Mouse (Mus musculus): ENCODE data around the gene Prss33.
"Not testable (repeated sequence)": the region's sequence is repeated elsewhere in the genome, so short reads cannot be mapped to it uniquely, and the experiment has no call there.

Gene Prss33

DNA sequence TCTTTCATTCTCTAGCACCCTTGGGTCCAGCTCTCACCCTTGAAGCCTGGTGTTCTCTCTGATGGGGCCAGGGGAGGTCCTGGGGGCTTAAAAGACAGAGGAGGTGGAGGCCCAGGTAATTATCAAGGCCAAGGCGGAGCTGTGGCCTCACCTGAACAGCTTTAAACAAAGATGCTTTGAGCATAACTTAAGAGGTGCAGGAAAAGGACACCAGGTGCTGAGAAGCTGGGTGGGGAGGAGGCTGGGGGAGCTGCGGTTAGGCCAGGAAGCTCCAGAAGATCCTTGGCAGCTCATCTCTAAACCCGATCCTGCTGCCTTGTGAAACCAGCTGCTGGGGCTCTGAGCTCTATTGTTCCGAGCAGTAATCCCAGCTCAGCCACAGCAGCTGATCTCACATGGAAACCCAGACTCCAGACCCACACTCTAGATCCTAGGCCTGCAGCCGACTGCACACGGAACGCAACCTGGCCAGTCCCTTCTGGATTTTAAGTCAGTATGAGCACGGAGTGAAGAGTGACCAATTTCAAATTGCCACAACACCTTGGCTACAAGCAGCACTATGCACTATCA, at the start of gene Prss33:
TSS of gene Prss33 (minus strand) at position 51 of the 570 bp plus-strand sequence.
- no peak for DNase-seq

DNA sequence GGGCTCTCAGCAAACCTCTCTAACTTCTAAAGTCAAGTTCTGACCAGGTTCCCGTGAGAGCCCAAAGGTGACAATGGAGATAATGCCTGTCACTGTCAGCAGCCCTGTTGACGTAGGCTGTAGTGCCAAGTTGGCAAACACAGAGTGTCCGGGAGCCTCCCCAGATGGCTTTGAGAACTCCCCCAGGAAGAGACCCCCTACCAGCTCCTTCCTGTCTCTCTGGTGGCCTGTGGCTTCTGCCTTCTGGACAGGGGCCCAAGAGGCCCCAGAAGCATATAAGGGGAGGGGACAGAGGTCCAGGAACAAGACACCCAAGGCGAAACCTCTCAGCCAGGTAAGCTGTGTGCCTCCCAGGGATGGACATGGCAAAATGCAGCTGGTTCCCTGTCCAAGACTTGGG, 44.7 kb upstream of the Prss33 start, which contains the start of the genes Dcpp1 and Dcpp2:
TSS of gene Dcpp1 (plus strand) at position 301 of the 400 bp plus-strand sequence.
TSS of gene Dcpp2 (plus strand) at position 305 of the 400 bp plus-strand sequence.
- not testable (repeated sequence) for DNase-seq

DNA sequence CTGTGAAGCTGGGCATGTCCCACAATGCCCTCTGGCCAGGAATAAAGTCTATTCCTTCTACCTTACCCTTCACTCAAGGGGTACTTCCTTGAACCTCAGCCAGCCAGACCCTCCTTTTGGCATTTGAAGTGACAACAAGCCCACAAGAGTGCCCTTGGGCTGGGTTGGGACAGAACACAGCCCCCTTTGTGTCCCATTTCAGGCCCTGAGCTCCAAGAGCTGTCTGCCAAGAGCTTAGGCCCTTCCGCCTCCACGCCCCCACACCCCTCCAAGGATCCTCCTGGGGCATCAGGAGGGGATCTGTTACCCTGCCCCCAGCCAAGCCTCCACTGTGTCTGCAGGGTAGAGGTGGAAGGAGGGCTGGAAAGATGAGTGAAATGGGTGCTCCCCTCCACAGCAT, 41.3 kb upstream of the Prss33 start:
- no peak for DNase-seq

DNA sequence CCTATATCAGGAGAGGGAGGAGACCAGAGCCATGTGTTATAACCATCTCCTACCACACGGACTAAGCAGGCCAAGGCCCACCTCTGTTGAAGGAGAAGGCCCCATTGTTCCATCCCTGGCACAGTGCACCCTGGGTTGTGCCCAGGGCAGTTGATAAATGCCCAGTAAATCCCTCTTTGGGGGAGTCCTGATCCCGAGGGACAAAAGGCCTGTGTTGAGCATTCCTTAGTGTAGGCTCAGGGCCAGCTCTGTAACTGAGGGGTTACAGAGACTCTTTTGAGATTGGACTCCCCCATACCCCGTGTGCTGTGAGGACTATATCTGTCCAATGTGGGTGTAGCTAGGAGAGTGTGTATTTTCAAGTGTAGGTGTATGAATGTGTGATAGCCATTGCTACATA, 40.9 kb upstream of the Prss33 start:
- DNase-seq = peak; percentile 44

DNA sequence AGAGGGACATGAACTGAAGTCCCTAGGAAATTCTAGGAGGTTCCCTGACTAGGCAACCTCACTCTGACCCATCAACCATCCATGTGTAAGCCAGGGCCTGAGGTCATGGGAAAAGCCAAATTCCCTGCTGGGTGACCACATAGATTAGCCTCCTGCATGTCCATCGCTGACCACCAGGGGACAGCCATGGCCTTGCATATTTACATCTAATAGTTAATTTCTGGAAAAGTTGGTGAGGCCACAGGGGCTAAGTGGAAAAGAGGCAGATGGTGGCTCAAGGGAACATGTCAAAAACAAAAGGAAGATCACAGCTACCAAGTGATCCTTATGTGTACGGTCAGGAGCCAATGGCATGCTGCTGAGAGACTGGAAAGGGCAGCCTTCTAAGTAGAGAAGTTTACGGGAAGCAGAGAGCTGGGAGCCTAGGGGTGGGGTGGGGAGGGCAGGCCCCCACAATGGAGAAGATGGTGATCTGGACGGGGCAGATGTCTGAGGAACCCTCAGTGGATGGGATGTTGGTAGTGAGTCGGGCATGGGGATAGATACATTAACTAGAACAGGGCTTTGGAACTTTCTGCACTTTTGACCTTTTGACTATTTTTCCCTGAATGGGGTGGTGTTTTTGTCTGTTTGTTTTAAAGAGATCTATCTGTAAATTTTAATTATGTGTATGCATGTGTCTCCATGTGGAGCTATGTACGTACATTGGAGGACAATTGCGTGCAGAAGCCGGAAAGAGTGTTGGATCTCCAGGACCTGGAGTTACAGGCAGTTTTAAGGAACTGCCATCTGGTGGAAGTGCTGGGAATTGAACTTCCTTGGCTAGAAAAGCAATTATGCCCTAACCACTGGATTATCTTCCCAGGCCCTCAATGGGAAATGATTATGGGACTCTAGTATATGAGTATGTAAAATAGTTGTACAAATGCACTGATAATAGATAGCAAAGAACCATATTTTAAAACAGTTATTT, 38.3 kb upstream of the Prss33 start:
- DNase-seq = peak; percentile 24

DNA sequence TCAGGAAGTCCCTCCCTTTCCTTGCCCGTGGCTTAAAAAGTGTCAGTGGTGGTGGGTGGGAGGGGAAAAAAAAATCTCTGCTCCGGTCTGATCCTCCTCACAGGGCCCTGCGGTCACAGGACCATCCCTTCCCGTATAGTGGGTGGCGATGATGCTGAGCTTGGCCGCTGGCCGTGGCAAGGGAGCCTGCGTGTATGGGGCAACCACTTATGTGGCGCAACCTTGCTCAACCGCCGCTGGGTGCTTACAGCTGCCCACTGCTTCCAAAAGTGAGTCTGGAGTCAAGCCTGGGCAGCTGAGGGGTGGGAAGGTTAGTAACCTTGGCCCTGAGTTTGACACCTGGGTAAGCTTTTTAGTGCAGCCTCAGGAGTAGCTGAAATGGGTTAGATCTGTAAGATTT, 32.7 kb upstream of the Prss33 start:
- no peak for DNase-seq

DNA sequence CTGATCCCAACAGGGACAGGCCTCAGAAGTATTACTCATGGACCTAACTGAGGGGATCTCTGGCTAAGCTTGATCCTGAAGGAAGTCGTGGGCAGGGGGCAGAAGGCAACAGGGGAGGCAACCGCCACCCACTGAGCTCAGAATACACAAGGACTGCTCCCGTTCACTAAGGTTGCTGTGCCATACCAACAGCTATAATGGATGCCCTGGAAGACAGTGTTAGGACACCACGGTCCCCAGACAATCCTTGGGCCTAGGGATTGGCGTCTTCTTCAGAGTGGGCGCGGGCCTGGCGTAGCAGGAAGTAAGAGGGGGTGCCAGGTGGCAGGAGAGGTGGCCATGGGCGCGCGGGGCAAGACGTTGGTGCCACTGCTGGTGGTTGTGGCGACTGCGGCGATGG, 31.9 kb upstream of the Prss33 start, which contains the start of gene Prss21:
TSS of gene Prss21 (plus strand) at position 301 of the 400 bp plus-strand sequence.
- no peak for DNase-seq

DNA sequence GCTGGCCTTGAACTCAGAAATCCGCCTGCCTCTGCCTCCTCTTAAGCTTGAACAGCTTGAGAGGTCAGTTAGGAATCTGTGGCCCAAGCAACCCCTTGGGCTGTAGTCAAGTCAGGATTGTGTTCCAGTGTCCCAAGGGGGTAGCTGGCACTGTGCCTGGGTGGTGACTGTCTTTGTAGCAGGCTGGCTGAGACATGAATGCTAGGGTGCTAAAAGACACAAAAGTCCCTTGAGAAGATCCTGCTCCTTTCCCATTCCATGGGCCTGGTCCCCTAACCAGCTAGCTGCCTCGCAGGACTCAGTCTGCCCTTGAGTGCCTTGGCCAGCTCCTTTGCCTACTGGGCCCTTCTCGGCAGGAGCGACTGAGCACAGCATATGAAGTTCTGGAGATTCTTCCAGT, 27.1 kb upstream of the Prss33 start:
- no peak for DNase-seq

DNA sequence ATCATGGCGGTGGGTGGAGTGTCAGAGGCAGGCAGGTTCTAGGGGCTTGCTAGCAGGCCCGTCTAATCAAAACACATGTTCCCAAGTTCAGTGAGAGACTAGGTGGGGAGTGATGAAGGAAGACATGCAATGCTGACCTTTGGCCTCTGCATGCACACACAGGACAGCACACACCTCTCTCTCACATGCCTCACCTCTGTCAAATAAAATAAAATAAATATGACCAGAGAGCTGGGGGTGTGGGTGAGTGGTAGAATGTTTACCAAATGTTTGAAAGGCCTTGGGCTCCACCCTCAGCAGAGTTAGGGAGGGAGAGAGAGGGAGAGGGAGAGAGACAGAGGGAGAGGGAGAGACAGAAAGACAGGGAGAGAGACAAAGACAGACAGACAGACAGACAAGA, 22.1 kb upstream of the Prss33 start:
- no peak for DNase-seq

DNA sequence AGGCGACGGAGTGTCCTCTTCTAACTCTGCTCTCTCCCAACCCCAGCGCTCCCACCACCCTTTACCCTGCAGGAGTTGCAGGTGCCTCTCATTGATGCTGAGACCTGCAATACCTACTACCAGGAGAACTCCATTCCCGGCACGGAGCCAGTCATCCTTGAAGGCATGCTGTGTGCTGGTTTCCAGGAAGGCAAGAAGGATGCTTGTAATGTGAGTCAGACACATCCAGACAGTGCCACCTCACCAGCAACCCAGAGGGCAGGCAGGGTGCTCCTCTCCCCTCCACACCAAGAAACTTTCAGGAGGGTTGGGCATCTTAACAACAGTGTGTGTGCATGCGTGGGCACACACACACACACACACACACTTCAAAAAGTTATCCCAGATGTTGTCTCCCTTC, 21.3 kb upstream of the Prss33 start:
- no peak for DNase-seq

DNA sequence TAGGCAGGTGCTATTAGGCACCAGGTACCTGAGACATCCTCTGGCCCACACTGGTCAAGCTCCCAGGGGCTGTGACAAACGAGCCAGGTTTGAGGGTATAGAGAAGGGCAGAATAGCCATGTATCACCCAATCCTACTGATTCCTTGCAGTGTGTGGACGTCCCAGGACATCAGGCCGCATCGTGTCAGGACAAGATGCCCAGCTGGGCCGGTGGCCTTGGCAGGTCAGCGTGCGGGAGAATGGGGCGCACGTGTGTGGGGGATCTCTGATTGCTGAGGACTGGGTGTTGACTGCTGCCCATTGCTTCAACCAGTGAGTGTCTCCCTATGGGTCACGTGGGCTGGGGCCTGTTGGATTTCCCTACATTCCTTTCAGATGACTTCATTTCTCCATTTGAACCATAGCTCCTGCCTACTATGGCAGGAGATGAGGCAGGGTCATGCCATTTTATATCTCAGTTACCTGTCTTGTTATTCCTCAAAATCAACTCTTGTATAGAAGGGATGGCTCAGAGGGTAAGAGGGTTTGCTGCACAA, 18.4 kb upstream of the Prss33 start:
- DNase-seq = no peak

DNA sequence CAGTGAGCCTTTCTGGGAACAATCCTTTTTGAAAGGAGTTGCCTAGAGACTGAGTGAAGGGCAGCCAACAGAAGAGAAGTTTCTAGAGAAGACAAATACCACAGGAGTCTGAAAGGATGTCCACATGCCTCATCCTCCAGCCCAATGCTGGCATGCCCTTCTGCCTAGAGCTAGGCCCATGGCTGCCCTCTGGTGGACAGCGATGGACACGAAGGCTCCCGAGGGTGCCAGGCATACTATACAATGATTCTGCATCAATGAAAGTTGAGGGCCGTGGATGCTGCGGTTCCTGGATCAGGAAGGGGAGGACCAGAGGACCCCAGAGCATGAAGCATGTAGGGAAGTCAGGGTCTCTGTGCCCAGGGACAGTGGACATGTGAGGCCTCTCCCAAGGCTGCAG, 17.4 kb upstream of the Prss33 start:
- DNase-seq = no peak

DNA sequence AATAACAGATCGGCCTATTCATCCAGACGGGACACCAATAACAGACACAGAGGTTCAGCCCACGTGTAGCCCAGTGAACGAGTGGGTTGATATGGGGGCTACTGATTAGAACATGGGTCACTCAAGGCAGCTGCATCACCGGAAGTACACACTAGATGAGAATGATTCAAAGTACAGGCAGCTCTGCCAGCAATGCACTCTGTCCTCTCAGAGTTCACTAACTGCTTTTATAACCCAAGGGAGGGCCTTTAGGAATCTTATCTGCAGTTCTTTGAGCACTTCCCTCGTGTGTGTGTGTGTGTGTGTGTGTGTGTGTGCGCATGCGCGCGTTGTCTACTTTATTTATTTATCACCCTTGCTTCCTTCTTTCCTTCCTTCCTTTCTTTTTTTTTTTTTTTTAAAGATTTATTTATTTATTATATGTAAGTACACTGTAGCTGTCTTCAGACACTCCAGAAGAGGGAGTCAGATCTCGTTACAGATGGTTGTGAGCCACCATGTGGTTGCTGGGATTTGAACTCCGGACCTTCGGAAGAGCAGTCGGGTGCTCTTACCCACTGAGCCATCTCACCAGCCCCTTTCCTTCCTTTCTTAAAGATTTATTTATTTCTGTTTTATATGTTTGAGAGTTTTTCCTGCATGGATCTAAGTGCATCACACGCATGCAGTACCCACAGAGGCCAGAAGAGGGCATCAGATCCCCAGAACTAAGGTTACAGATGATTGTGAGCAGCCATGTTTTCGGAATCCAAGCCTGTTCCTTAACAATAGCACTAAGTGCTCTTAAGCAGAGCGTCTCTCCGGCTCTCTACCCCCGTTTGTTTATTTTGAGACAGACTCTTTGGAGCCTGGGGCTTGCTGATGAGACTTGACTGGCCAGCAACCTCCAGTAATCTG, 15.2 kb upstream of the Prss33 start:
- peak; percentile 30 for DNase-seq

DNA sequence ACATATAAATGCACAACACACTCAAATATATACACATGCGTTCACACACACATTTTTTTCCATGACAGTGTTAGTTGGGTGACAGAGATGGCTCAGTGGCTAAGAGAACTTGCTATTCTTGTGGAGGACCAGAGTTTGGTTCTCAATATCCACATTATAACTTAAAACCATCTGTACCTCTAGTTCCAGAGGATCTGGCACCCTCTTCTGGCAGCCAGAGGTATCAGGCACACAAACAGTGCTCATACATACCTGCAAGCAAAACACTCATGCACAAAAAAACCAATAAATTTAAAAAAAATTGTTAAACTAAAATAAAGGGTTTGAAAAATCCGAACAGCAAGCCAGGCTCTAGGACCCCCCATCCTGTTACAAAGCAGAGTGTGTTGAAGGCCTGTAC, 14.2 kb upstream of the Prss33 start:
- no peak for DNase-seq

DNA sequence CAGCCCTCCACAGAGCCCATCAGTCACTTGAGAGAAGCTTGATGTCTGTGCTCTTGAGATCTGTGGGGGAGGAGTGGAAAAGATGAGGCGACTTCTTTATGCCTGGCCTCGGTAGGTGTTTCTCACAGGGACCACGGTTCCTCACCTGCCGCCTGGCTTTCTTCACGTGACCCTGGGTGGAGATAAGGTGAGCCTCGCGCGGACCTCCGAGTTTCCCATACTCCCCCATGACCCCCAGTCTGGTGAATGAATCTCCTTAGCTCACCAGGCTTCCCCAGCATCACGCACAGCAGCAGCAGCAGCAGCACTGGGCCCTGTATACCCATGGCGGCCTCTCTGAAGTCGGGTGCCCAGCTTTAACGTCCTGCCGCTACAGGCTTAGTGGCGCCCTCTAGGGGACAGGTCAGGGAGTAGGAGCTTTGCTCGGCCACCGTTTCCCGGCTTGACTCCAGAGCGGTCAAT, 8.0 kb upstream of the Prss33 start, which contains the start of the genes Prss32 and Prss41:
TSS of gene Prss32 (plus strand) at position 44 of the 462 bp plus-strand sequence.
TSS of gene Prss41 (minus strand) at position 361 of the 462 bp plus-strand sequence.
- DNase-seq = no peak

DNA sequence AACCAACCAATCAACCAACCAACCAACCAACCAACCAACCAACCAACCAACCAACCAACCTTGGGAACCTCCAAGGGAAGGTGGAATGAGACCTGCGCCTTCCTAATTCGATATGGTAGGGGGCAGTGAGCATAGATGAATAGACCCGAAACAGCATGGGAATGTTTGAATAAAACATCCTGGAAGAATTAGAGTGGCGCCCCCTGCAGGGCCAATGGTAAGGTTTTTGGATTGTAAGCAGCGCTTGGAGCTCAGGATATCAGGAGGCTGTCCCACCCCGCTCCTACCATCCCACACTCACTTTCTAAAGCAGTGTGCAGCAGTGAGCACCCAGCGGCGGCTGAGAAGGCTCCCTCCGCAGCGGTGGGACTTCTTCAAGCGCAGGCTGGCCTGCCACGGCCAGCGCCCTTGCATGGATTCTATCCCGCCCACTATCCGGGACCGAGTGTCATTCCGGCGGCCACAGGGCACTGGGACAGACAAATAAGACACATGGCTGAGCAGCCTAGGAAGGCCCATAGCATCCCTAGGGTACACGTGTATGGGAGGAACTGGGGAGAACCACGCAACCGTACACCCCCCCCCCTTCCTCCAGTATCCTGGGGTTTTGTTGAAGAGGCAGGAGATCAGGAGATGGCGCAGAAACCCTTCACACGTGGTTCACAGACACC, 7.4 kb upstream of the Prss33 start:
- no peak for DNase-seq

DNA sequence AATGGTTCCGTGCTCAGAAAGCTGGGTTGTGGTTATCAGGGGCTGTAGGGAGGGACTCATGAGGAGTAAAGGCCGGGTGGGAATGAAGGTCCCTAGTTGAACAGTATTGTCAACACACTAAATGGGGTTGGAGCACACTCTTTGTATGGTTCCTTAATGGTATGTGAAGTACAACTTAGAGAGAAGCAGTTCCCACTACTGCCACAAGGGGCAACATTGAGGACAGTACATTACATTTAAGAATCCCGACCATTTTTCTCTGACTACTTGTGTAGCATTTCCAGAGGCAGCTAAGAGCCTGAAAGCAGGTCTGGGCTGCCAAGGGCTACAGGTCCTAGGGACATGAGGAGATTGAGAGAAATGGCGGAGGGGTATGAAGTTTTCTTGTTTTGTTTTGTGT, 5.3 kb upstream of the Prss33 start:
- DNase-seq = peak; percentile 41

DNA sequence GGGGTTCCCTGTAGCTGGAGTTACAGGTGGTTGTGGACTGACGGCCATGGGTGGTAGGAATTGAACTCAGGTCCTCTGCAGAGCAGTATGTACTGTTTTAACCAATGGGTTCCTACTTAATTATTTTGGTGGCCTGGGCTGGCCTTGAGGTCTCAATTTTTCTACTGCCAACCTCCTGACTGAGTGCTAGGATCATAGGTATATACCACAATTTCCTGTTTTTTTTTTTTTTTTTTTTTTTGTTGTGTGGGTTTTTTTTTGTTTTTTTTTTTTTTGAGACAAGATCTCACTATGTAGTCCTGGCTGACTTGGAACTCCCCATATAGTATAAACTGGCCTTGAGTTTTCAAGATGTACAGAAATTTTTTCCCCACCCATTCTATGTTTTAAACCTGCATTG, 4.7 kb downstream of the Prss33 start:
- no peak for DNase-seq

DNA sequence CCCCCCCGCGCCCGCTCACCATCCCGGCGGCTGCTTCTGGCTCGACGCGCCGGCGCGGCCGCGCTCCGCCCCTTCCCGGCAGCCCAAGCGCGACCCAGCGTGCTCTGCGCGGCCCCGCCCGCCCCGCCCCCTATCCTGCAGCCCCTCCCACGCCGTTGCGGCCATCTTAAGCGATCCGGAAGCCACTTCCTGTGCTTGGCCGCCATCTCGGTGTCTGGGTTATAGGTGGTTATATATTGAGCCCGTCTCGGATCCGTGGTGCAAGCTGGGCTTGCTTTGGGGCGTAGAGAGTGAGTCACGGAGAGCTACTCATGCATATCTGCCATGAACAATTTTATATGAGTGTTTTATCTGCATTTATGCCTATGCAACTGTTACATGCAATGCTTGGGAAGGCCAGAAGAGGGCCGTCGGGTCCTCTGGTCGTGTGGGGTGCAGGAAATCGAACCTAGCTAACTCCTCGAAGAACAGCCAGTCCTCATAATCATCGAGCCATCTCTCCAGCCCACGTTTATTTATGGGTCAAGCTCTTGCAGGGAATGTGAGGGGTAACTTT, 6.7 kb downstream of the Prss33 start, which contains the start of gene Elob:
TSS of gene Elob (minus strand) at position 73 of the 556 bp plus-strand sequence.
- DNase-seq = peak; percentile 87

DNA sequence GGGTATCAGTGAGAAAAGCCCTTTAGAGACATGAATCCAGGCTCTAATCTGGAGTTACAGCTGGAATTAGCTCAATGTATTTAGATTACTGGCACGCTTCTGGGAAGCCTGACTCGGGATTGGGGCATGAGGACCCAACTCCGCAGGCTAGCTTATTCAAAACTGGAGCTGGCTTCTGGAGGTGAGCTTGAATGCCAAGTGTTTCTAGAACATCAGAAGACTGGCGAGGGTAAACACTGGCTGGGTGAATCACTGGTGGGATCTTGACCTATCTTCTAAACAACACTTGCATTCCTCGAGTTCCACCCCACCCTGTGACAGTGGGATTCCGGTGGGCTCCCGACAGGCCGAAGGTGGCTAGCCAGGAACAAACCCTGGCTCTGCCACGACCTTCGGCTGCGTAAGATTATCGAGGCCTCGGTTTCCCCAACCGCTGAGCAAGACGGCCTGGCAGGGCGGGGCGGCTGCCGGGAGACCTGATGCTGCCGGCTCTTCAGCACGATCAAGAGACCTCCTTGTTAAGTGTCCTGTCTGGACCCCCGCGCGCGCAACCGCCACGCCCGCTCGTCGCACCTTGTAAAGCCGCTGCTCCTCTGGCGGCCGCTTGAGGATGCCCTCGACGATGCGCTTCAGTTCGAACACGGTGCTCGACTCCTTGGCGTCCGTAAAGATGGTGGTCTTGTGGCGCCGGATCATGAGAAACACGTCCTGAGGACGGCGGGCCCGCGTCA, 7.4 kb downstream of the Prss33 start:
- peak; percentile 36 for DNase-seq

DNA sequence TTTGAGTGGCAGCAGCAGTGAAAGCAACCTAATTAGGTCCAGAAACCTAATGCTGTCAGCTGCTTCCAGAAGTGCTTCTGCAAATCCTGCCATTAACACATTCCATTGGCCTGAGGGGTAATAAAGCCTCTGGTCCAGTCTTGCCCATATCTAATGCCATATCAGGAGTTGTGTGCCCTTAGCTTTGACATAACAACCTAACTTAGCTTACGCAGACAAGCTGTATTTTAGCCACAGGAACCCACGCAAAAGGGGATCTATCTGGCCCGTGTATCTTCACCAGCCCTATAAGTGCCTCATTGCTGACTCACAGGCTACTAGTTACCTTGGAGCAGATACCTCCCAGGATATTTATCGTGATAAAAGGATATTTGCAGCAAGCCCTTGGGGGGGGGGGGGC, 10.3 kb downstream of the Prss33 start:
- no peak for DNase-seq

All from right cerebral cortex, adult 18-20 months (tissue).